Mouse (Mus musculus): Measurements from ENCODE around the gene Tes. TPM values are rescaled to one million over a fixed set of nuclear protein-coding genes. Genes with fewer than 3 reads are reported as not detected.
A peak's percentile ranks its signal among the peaks of the same experiment; 100 is the strongest.
"Not testable (repeated sequence)": the region's sequence is repeated elsewhere in the genome, so short reads cannot be mapped to it uniquely, and the experiment has no call there.

Gene Tes
- polyA plus RNA-seq, 1 experiment from 2014 or later: 69.5 TPM

GRCm38 (mm10) chr6:17060154-17060553, 4.8 kb upstream of the Tes start:
- no peak overlapping the region for H3K9ac ChIP-seq (replicated peaks)
- H3K27ac ChIP-seq (replicated peaks): no peak overlapping the region
- no peaks in the 10 kb centered on the region for H3K9me3 ChIP-seq (replicated peaks)
- ATAC-seq (ENCODE audit: low FRiP score): no peak
- 0 out of 2 replicates have a peak, but pooled peaks cover 5% of the 10 kb centered on the region for H3K4me1 ChIP-seq
- no peaks in the 10 kb centered on the region for H3K36me3 ChIP-seq
- H3K27me3 ChIP-seq (replicated peaks): no peaks in the 10 kb centered on the region
- H3K4me2 ChIP-seq: no peak overlapping the region
- no peak overlapping the region for H3K4me3 ChIP-seq (replicated peaks)
- WGBS: 89% methylated on average over 2 of the region's 2 CpGs

DNA sequence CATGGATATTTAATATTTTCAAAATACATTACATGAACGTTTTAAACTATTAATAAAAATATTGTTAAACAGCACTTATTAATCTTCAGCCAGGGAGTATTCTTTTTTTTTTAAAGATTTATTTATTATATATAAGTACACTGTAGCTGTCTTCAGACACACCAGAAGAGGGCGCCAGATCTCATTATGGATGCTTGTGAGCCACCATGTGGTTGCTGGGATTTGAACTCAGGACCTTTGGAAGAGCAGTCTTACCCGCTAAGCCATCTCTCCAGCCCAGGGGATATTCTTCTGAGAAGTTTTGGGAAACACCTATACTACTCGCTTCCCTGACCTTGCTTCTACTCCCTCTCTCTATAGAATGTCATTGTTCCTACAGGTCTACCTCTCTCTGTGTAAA, 3.1 kb upstream of the Tes start:
- 89% methylated on average over 4 of the region's 4 CpGs for WGBS
- H3K36me3 ChIP-seq; H3K27ac ChIP-seq (replicated peaks); H3K9ac ChIP-seq (replicated peaks); ATAC-seq (ENCODE audit: low FRiP score); H3K4me2 ChIP-seq; H3K27me3 ChIP-seq (replicated peaks); H3K9me3 ChIP-seq (replicated peaks); H3K4me3 ChIP-seq (replicated peaks): not testable (repeated sequence)
- peaks cover 14% of the 10 kb centered on the region for H3K4me1 ChIP-seq

- Histone ChIP-seq H3K4me3 (replicated peaks) (no peak overlapping the region), H3K36me3 (no peaks in the 10 kb centered on the region), H3K27me3 (replicated peaks) (no peaks in the 10 kb centered on the region), H3K9ac (replicated peaks) (no peak overlapping the region), H3K4me1 (peaks cover 14% of the 10 kb centered on the region), H3K9me3 (replicated peaks) (no peaks in the 10 kb centered on the region), H3K27ac (replicated peaks) (no peak overlapping the region), H3K4me2 (no peak overlapping the region)
- ATAC-seq (ENCODE audit: low FRiP score): no peak
- WGBS: 24% methylated on average over 6 of the region's 6 CpGs
Observed at GRCm38 (mm10) chr6:17062366-17062765, 2.6 kb upstream of the Tes start.

DNA sequence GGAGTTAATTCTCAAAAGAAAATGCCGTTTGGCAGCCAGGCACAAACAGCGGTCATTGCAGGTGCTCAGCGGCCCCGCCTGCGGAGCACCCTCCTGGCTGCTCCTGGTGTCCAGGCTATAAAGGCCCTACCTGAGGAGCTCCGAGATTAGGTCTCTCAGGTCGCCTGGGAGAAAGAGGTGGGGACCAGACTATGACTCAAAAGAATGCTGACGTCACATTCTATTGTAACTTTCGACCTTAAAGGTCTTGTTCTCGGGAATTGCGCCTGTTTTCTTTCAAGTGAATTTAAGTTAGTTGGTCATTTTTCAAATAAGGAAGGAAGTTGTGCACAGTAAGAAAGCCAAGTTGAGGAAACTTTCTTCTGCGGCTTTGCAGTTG, 831 bp downstream of the Tes start:
- no peaks in the 10 kb centered on the region for H3K9me3 ChIP-seq (replicated peaks)
- H3K9ac ChIP-seq (replicated peaks): peak overlapping the region; percentile 83
- H3K4me2 ChIP-seq: peak overlapping the region; percentile 90
- H3K27ac ChIP-seq (replicated peaks): peak overlapping the region; percentile 54; the same call in 1 of the 2 replicates
- H3K27me3 ChIP-seq (replicated peaks): no peaks in the 10 kb centered on the region
- H3K4me3 ChIP-seq (replicated peaks): peak overlapping the region; percentile 86
- H3K4me1 ChIP-seq: peaks cover 14% of the 10 kb centered on the region
- ATAC-seq (ENCODE audit: low FRiP score): peak; percentile 57
- no peaks in the 10 kb centered on the region for H3K36me3 ChIP-seq
- 6% methylated on average over 12 of the region's 12 CpGs for WGBS

DNA sequence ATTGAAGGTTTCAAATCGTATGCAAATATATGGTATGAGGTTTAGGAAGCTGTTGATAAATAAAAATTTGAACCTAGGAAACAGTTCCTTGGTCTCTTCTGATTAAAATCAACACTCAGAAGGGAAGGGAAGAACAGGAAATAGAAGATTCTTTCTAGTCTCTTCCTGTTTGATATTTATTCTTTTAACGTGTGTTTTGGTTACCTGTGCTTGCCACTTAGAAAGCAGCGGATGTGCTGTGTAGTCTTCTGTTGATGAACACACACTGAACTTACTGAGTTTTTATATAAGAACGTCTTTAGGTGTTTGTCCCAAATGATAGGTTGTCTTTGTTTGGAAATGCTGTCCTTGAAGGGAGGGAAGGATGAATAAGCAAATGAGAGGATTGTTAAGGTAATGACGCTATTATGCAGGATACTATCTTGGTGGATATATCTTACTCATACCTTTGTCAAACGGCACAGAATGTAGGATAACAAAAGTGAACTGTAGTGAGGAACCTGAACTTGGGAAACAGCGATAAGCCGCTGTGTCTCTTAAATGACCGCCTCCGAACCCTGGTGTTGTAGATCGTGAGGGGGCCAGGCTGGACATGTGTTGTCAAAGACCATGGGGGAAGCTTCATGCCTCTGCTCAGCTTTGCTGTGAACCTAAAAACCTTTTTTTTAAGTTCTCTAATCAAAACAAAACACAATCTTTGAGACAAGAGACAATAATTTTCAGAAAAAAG, 1.4 kb downstream of the Tes start:
- WGBS: 58% methylated on average over 11 of the region's 11 CpGs
- H3K9me3 ChIP-seq (replicated peaks): no peaks in the 10 kb centered on the region
- no peaks in the 10 kb centered on the region for H3K27me3 ChIP-seq (replicated peaks)
- peak overlapping the region; percentile 90 for H3K4me2 ChIP-seq
- H3K9ac ChIP-seq (replicated peaks): no peak overlapping the region
- no peak for ATAC-seq (ENCODE audit: low FRiP score)
- no peak overlapping the region for H3K27ac ChIP-seq (replicated peaks)
- H3K4me3 ChIP-seq (replicated peaks): peak overlapping the region; percentile 86
- peaks cover 14% of the 10 kb centered on the region for H3K4me1 ChIP-seq
- H3K36me3 ChIP-seq: no peaks in the 10 kb centered on the region

DNA sequence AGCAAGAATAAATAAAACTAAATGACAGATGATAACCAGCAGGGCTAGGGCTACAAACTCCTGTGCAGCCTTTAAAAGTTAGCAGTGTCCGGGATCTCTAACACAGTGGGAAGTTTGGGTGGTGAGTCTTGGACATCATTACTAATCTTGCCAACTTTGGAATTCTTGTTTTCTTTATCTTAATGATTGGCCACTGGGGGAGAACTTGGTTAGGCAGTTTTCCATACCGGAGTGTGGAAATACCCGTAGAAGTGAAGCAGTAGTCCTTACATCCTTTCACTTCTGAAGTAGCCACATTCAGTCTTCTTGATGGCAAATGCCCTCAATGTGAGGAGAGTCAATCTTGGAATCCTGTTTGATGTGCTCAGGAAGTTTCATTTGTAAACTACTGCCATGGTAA, 7.0 kb downstream of the Tes start:
- Histone ChIP-seq H3K4me3 (replicated peaks) (no peak overlapping the region), H3K4me2 (no peak overlapping the region), H3K36me3 (no peaks in the 10 kb centered on the region), H3K9ac (replicated peaks) (no peak overlapping the region), H3K27me3 (replicated peaks) (no peaks in the 10 kb centered on the region), H3K9me3 (replicated peaks) (no peaks in the 10 kb centered on the region), H3K27ac (replicated peaks) (no peak overlapping the region), H3K4me1 (no peaks in the 10 kb centered on the region)
- ATAC-seq (ENCODE audit: low FRiP score): no peak
- WGBS: 98% methylated on average over 3 of the region's 3 CpGs

GRCm38 (mm10) chr6:17072338-17072737, 7.4 kb downstream of the Tes start:
- no peaks in the 10 kb centered on the region for H3K4me1 ChIP-seq
- no peak for ATAC-seq (ENCODE audit: low FRiP score)
- no peaks in the 10 kb centered on the region for H3K36me3 ChIP-seq
- H3K4me2 ChIP-seq: no peak overlapping the region
- no peak overlapping the region for H3K4me3 ChIP-seq (replicated peaks)
- 87% methylated on average over 5 of the region's 5 CpGs for WGBS
- H3K27me3 ChIP-seq (replicated peaks): no peaks in the 10 kb centered on the region
- no peak overlapping the region for H3K9ac ChIP-seq (replicated peaks)
- no peak overlapping the region for H3K27ac ChIP-seq (replicated peaks)
- no peaks in the 10 kb centered on the region for H3K9me3 ChIP-seq (replicated peaks)

GRCm38 (mm10) chr6:17072763-17073484, 8.0 kb downstream of the Tes start:
- Histone ChIP-seq H3K4me3 (replicated peaks) (no peak overlapping the region), H3K27me3 (replicated peaks) (no peaks in the 10 kb centered on the region), H3K9me3 (replicated peaks) (no peaks in the 10 kb centered on the region), H3K4me2 (no peak overlapping the region), H3K36me3 (no peaks in the 10 kb centered on the region), H3K4me1 (no peaks in the 10 kb centered on the region), H3K27ac (replicated peaks) (no peak overlapping the region), H3K9ac (replicated peaks) (no peak overlapping the region)
- 77% methylated on average over 7 of the region's 7 CpGs for WGBS
- ATAC-seq (ENCODE audit: low FRiP score): no peak

DNA sequence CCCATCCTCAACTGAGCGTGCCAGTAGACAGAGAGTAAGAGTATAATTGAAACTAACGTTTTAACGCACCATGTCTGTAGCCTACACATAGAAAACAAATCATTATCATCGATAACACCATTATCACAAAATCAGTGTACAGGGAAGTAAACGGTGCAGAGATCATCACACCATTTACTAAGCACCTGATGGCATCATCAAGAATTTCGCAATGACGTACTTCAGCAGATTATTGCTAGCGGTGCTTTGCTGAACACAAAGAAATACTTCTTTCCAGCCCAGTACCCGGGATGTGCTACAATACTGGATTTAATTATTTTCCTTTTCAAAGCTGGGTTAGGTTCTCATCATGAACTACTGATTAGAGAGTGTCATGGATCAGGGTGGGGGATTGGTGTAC, 12.3 kb downstream of the Tes start:
- no peak overlapping the region for H3K4me3 ChIP-seq (replicated peaks)
- WGBS: 74% methylated on average over 9 of the region's 9 CpGs
- ATAC-seq (ENCODE audit: low FRiP score): no peak
- H3K4me1 ChIP-seq: no peaks in the 10 kb centered on the region; the same call in 1 of the 2 replicates
- H3K9me3 ChIP-seq (replicated peaks): no peaks in the 10 kb centered on the region
- no peak overlapping the region for H3K4me2 ChIP-seq
- no peaks in the 10 kb centered on the region for H3K36me3 ChIP-seq
- H3K9ac ChIP-seq (replicated peaks): no peak overlapping the region
- H3K27ac ChIP-seq (replicated peaks): no peak overlapping the region
- H3K27me3 ChIP-seq (replicated peaks): no peaks in the 10 kb centered on the region

DNA sequence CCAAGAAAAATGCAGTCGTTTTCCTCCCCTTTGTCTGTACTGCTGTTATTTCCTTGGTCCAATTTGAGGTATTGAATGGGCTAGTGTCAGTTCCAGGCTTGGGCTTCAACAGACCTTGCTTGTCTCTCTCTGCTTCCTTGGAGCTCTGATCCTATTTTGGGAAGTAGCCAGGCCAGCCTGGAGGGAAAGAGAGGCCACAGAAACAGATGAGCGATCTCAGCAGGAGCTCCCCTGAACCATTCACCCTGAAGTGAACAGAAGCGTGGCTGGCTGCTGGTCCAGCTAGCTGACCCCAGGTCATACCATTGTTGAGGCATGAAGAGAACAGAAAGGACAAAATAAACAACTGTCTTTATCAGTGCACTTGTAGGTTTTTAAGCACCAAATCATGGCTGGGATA, 12.8 kb downstream of the Tes start:
- H3K27me3 ChIP-seq (replicated peaks): no peaks in the 10 kb centered on the region
- ATAC-seq (ENCODE audit: low FRiP score): no peak
- no peak overlapping the region for H3K9ac ChIP-seq (replicated peaks)
- 17% methylated on average over 3 of the region's 3 CpGs for WGBS
- no peaks in the 10 kb centered on the region for H3K9me3 ChIP-seq (replicated peaks)
- no peaks in the 10 kb centered on the region; the same call in 1 of the 2 replicates for H3K4me1 ChIP-seq
- H3K4me2 ChIP-seq: no peak overlapping the region
- no peak overlapping the region for H3K4me3 ChIP-seq (replicated peaks)
- no peak overlapping the region for H3K27ac ChIP-seq (replicated peaks)
- no peaks in the 10 kb centered on the region for H3K36me3 ChIP-seq

DNA sequence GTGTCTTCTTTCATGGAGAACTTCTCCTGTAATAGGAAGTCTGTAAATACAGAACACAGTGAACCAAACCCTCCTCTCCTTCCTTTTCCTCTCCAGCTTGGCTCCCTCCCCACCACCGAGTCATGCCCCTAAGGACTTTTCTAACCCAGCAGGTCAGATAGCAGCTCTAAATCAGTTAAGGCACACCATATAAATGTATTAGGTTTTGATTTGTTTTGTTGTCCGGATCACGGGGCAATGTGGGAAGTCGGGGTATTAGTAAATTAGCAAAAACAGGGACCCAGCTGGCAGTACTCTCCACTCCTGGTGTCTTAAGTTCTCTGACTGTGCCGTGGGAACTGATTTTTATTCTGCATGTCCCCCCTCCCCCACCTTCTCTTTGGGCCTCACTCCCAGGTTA, 14.4 kb downstream of the Tes start:
- ATAC-seq (ENCODE audit: low FRiP score): no peak
- 51% methylated on average over 5 of the region's 5 CpGs for WGBS

DNA sequence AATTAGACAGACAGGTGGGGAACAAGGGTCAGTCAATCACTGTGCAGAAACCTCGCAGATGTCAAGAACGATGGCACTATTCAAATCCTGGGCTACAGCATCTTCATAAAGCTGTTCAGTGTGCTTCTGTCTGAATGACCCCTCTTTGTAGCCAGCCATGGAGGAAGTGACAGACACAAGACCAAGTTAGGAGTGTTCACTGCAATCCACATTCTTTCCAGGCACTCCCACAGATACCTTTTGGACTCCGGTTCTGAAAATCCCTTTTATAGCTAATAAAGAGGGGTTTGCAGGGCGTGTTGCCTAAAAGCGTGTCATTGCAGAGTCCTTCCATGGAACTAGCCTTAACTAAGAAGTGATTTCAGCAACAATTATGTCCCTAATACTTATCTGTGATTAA, 14.9 kb downstream of the Tes start:
- Histone ChIP-seq H3K27ac (replicated peaks) (no peak overlapping the region), H3K4me3 (replicated peaks) (no peak overlapping the region), H3K9me3 (replicated peaks) (no peaks in the 10 kb centered on the region), H3K4me2 (no peak overlapping the region), H3K4me1 (no peaks in the 10 kb centered on the region; the same call in 1 of the 2 replicates), H3K27me3 (replicated peaks) (no peaks in the 10 kb centered on the region), H3K9ac (replicated peaks) (no peak overlapping the region), H3K36me3 (no peaks in the 10 kb centered on the region)
- 56% methylated on average over 5 of the region's 5 CpGs for WGBS
- no peak for ATAC-seq (ENCODE audit: low FRiP score)

More for the DNA sequence above, 14.4 kb downstream of the Tes start:
- Histone ChIP-seq H3K27ac (replicated peaks) (no peak overlapping the region), H3K27me3 (replicated peaks) (no peaks in the 10 kb centered on the region), H3K9me3 (replicated peaks) (no peaks in the 10 kb centered on the region), H3K4me1 (no peaks in the 10 kb centered on the region; the same call in 1 of the 2 replicates), H3K9ac (replicated peaks) (no peak overlapping the region), H3K36me3 (no peaks in the 10 kb centered on the region), H3K4me3 (replicated peaks) (no peak overlapping the region), H3K4me2 (no peak overlapping the region)
